Mouse (Mus musculus): ENCODE measurements around the gene Gm47996.
"Not testable (repeated sequence)": the region's sequence is repeated elsewhere in the genome, so short reads cannot be mapped to it uniquely, and the experiment has no call there.

GRCm38 (mm10) chr1:151209824-151210355 is at the start of gene Gm47996:
- not testable (repeated sequence) for TF ChIP-seq CTCF (IDR thresholded peaks at IDR 0.05; ENCODE audit: borderline replicate concordance, extremely low read depth, insufficient read depth, insufficient read length); POLR2A (IDR thresholded peaks at IDR 0.05; ENCODE audit: borderline replicate concordance, extremely low read depth, insufficient read depth, insufficient read length, poor library complexity, severe bottlenecking)
